Mouse (Mus musculus) layer of hippocampus, adult 9-10 months (tissue): ENCODE measurements at regions not wholly inside any gene's neighbourhood (a gene's known extent, or its start where the extent isn't known, plus 50 kb on each side); places are given as distances from the start of the nearest gene placed in this dataset.

Source experiments
- DNase-seq: peaks from one replicate; pipeline ENCODE4 v3.0.0; 2022; ENCODE audit warnings: low spot score

DNA sequence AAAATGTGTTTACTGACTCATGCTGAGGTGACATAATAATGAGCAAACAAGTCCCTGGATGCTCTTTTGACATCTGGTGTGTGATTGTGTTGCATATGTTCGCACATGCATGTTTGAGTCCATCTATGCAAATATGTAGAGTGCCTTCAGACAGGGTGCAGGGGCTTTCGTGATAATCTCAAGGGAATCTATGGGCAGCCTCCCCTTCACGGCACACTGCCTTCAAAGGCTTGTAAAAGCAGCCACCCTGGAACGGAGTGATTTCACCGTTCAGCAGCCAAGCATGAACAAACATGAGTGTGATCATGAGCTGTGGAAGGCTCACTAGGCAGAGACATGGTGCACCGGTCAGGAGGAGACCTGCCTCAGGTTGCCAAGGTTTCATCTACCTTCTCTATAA lies 57.1 kb upstream of the Mbip start:
- DNase-seq: no peak

DNA sequence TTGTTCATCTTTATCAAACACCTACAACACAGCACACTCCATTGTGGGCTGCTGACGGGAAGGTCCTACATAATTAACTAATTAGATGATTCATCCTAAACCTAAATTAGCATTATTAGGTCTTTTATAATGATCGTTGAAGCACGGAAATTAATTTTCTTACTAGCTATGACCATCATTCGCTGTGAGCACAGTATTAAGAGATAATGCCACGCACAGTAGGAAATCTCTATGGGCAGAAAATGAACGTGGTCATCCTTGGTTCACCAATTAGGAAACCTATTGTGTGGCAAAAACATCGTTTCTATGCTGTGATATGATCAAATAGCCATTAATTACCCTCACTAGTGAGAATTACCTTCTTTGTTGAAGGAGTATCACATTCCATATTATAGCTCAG lies 56.4 kb upstream of the Mbip start:
- no peak for DNase-seq
